Mouse (Mus musculus) pancreas, adult 10 weeks (tissue): ENCODE data around the gene Setx. TPM values are rescaled to one million over a fixed set of nuclear protein-coding genes. Genes with fewer than 3 reads are reported as not detected.

Source experiments
- polyA plus RNA-seq: library from polyadenylated mRNA; stranded (reverse); fragments of 350-450 nt; fragmentation: Illumina TruSeq; extraction: RNeasy Lipid Tissue Mini Kit (QIAGEN cat#74804); gene quantifications from one replicate; pipeline ENCODE4 v1.2.3, GENCODE M21; 2015; ENCODE audit warnings: low read depth, low replicate concordance; ENCODE audit not compliant: insufficient read depth

Gene Setx
- 7.4 TPM for polyA plus RNA-seq

DNA sequence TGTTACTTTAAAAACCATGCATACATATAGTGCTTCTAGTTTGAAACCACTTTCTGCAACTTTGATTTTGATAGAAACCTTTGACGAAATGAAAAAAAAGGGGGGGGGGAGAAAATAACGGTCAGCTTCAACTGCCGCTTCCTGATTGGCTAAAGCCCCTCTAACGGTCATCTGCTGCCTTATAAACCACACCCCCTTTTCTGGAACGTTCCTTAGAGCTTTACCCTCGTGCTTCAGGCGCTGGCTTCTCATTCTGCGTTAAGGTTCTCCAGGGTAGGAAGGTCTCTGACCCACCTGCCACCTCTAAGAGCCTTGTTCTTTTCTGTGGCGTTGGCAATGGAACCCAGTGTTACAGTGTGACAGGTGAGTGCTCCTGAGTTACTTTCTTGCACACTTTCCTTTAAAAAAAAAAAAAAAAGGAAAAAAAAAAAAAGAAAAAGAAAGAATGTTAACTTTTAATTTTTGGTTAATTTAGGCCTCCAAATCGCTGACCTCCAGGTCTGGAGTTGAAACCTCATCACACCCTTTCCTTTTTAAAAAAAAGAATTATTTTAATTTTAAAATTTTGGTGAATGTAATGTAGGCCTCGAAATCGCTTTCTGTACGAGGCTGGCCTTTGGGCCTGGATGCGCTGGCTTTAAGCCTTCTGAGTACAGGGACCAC is at the start of gene Setx:
TSS of gene Setx (plus strand) at position 275 of the 663 bp plus-strand sequence.

Other genes with a start within 250 kb of the Setx start
- gene Barhl1, start 207.5 kb upstream of the Setx start, polyA plus RNA-seq = not detected
- gene Cfap77, start 69.1 kb upstream of the Setx start, polyA plus RNA-seq = not detected
- 2.7 TPM for gene Ttf1, start 63.9 kb upstream of the Setx start, polyA plus RNA-seq
- gene Ntng2, start 128.8 kb downstream of the Setx start, polyA plus RNA-seq = 1.9 TPM
- gene Med27, start 222.6 kb downstream of the Setx start, polyA plus RNA-seq = 5.5 TPM